Mouse (Mus musculus) gastrocnemius, postnatal 25 days (tissue): ENCODE measurements around the gene Iqcf4. TPM values are rescaled to one million over a fixed set of nuclear protein-coding genes. Genes with fewer than 3 reads are reported as not detected.

ENCODE experiments used
- total RNA-seq, 2 experiments: library from RNA; stranded (reverse); gene quantifications; 1 replicate in 1 of 2; 2 replicates in 1 of 2; pipeline ENCODE4 v1.2.3; 2021

Iqcf4 gene
- total RNA-seq, 2 experiments from 2014 or later = not detected

Other genes with a start within 250 kb of the Iqcf4 start
- gene Dusp7, start 202.4 kb downstream of the Iqcf4 start, total RNA-seq = 10 to 100 TPM; 13.8 to 31.7 TPM
- gene Rpl29, start 141.5 kb downstream of the Iqcf4 start, total RNA-seq = 100 to 1,000 TPM; 243 to 260 TPM
- 10 to 100 TPM; 11.0 to 11.3 TPM for gene Acy1, start 132.7 kb downstream of the Iqcf4 start, total RNA-seq
- gene Abhd14b, start 123.5 kb downstream of the Iqcf4 start, total RNA-seq = 1 to 10 TPM; 4.7 to 4.8 TPM
- gene Abhd14a, start 123.3 kb downstream of the Iqcf4 start, total RNA-seq = 10 to 100 TPM; 14.7 to 18.3 TPM
- gene Pcbp4, start 117.7 kb downstream of the Iqcf4 start, total RNA-seq = 10 to 100 TPM; 54.6 to 59.7 TPM
- under 1 TPM in 1 of 2 experiments, not detected in 1; 0.18 TPM for gene Gpr62, start 105.1 kb downstream of the Iqcf4 start, total RNA-seq
- 10 to 100 TPM; 17.1 to 18.7 TPM for gene Rrp9, start 95.0 kb downstream of the Iqcf4 start, total RNA-seq
- gene Parp3, start 94.0 kb downstream of the Iqcf4 start, total RNA-seq = 10 to 100 TPM; 54.3 to 90.0 TPM
- gene Iqcf1, start 71.0 kb downstream of the Iqcf4 start, total RNA-seq = not detected
- gene Iqcf5, start 56.4 kb downstream of the Iqcf4 start, total RNA-seq = not detected
- gene Iqcf3, start 9.4 kb downstream of the Iqcf4 start, total RNA-seq = not detected
- not detected for gene Iqcf6, start 55.6 kb upstream of the Iqcf4 start, total RNA-seq
- gene Grm2, start 85.1 kb upstream of the Iqcf4 start, total RNA-seq = not detected
- 10 to 100 TPM; 24.3 to 28.8 TPM for gene Tex264, start 114.9 kb upstream of the Iqcf4 start, total RNA-seq
- gene Rad54l2, start 218.2 kb upstream of the Iqcf4 start, total RNA-seq = 1 to 10 TPM; 5.7 to 5.8 TPM